Mouse (Mus musculus): ENCODE results near the gene Wdr27.

- TF ChIP-seq CTCF (IDR thresholded peaks at IDR 0.05; ENCODE audit: extremely low read depth, insufficient read length, insufficient replicate concordance, low read depth, low read length) (no peak), POLR2A (IDR thresholded peaks at IDR 0.05; ENCODE audit: low read depth, low read length) (no peak)
Measured at GRCm38 (mm10) chr17:14927644-14928218, 15.2 kb downstream of the Wdr27 start.

All from small intestine, adult 2 months (tissue).